Mouse (Mus musculus) forebrain, embryonic 15.5 days (tissue): ENCODE results near the gene Pidd1. TPM values are rescaled to one million over a fixed set of nuclear protein-coding genes. Genes with fewer than 3 reads are reported as not detected.

Experiments used
- ATAC-seq: fragments of 200-750 bp; cut with Nextera tagmentation; replicated peaks from 2 replicates; pipeline ENCODE4 v1.8.0; 2017; ENCODE audit warnings: mild to moderate bottlenecking, moderate TSS enrichment, moderate library complexity
- H3K27ac ChIP-seq: fragments of 300-500 bp; sonication (generic); replicated peaks from 2 replicates; pipeline ENCODE4 v1.5.1; 2015; ENCODE audit warnings: mild to moderate bottlenecking, inconsistent platforms
- H3K27me3 ChIP-seq: fragments of 300-500 bp; sonication (generic); 2 replicates; pipeline ENCODE4 v1.6.1; 2015; ENCODE audit warnings: inconsistent platforms
- H3K36me3 ChIP-seq: fragments of 300-500 bp; sonication (generic); 2 replicates; pipeline ENCODE4 v1.6.1; 2015; ENCODE audit warnings: mild to moderate bottlenecking, inconsistent platforms
- H3K4me1 ChIP-seq: fragments of 300-500 bp; sonication (generic); 2 replicates; pipeline ENCODE4 v1.6.1; 2015; ENCODE audit warnings: inconsistent platforms
- H3K4me2 ChIP-seq: fragments of 300-500 bp; sonication (generic); replicated peaks from 2 replicates; pipeline ENCODE4 v1.6.1; 2015; ENCODE audit warnings: mild to moderate bottlenecking, inconsistent platforms
- H3K4me3 ChIP-seq: fragments of 300-500 bp; sonication (generic); 2 replicates; pipeline ENCODE4 v1.5.1; 2015; ENCODE audit warnings: mild to moderate bottlenecking, inconsistent platforms
- H3K9ac ChIP-seq: fragments of 300-500 bp; sonication (generic); replicated peaks from 2 replicates; pipeline ENCODE4 v1.6.1; 2015; ENCODE audit warnings: mild to moderate bottlenecking, inconsistent platforms
- H3K9me3 ChIP-seq: fragments of 300-500 bp; sonication (generic); 2 replicates; pipeline ENCODE4 v1.6.1; 2016; ENCODE audit warnings: inconsistent platforms
- WGBS: fragments of 180-500 bp; shearing (Covaris S2); methylation state at CpG from one replicate; pipeline ENCODE4 v1.1.7; 2015; ENCODE audit warnings: mixed read lengths; 5-methylcytosine and 5-hydroxymethylcytosine counted together
- polyA plus RNA-seq: library from polyadenylated mRNA; unstranded; fragments of >200 nt; fragmentation: Nextera tagmentation; extraction: Ambion mirVana; gene quantifications from 2 replicates; pipeline ENCODE4 v1.2.1, GENCODE M21; 2015

Pidd1 gene
- polyA plus RNA-seq, 1 experiment from 2014 or later: 7.8 TPM

DNA sequence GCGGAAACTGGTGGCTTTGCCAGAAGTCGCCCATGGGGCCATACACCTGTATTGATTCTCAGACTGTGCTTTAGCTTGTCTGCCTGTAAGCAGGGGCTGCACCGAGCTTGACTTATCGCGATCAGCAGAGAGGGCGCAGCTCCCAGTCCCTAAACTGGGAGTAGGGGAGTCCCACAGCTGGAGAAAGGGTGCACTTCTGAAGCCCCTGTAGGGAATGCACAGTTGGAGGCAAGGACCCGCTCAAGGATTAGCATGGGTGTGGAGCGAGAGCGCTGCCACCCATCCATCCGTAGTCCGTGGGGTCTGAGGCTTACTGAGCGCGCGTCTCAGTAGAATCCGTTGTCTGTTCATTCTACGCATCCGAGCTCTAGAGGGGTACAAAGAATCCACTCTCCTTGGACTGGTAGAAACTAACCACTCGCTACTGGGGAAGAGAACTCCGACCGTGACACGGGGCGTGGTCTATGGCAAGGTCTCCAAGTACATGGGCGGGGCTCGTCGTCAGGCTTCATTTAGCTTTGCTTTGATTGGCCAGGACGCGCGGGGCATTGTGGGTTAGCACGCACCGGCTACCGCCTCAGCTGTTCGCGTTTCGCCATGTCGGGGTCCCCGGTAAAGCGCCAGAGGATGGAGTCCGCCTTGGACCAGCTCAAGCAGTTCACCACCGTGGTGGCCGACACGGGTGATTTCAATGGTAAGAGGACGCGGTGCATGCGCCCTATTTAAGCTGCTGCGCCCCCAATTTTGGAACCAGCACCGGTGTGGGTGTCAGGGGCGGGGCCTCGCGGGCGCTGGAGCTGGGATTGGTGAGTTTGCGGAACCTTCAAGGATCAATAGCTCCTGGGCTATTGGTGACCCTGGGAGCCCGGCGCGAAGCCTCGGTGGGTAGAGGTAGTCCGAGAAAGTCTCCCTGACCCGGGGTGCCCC is 51.9 kb downstream of the Pidd1 start, which contains the start of gene Taldo1:
Taldo1 (plus strand) TSS at position 575 of the 927 bp plus-strand sequence.
- Histone ChIP-seq H3K27ac (peak within 1 kb of the TSS; percentile 77), H3K4me2 (peak within 1 kb of the TSS; percentile 98), H3K4me3 (peak within 1 kb of the TSS; percentile 60), H3K4me1 (peaks cover 16% of the 10 kb centered on the region), H3K9me3 (no peaks in the 10 kb centered on the region), H3K27me3 (0 out of 2 replicates have a peak, but pooled peaks cover 3% of the 10 kb centered on the region), H3K9ac (peak within 1 kb of the TSS; percentile 83), H3K36me3 (peaks cover 11% of the 10 kb centered on the region)
- ATAC-seq: peak; percentile 92
- WGBS: under 1% methylated on average over 57 of the region's 57 CpGs

DNA sequence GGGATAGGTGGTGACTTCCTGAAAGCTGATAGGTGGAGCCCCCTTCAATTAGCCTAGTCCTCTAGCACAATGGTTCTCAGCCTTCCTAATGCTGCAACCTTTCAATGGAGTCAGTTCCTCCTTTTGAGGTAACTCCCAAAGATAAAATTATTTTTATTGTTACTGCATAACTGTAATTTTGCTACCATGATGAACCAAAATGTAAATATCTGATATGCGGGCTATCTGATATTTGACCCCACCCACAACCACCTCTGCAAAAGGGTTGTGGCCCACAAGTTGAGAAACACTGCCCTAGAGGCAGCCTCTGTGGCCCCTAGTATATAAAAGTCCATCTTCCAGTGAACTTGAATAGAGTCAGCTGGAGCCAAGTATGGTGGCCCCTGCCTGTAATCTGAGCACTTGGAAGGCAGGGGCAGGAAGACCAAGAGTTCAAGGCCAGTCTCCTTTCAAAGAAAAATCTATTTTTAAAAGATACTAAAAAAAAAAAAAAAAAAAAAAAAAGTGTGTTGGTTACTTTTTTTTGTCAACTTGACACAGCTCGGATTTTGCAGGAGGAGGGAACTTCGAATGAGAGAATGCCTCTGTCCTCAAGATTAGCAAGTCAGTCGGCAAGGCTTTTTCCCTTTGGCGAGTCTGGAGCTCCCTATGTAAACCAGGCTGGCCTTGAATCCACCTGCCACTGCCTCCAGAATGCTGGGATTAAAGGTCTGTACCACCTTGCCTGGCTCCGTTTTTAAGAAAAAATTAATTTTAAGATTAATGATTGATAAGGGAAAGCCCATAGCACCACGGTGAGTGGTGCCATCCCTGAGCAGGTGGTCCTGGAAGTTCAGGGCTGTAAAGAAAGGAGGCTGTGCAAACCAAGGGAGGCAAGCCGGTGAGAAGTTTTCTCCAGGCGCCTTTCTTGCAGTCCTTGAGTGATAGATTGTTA is 53.2 kb downstream of the Pidd1 start:
- no peak for ATAC-seq
- H3K9me3 ChIP-seq: no peaks in the 10 kb centered on the region
- no peak overlapping the region for H3K4me3 ChIP-seq
- 0 out of 2 replicates have a peak, but pooled peaks cover 3% of the 10 kb centered on the region for H3K27me3 ChIP-seq
- peaks cover 16% of the 10 kb centered on the region for H3K4me1 ChIP-seq
- 64% methylated on average over 9 of the region's 9 CpGs for WGBS
- H3K9ac ChIP-seq: no peak overlapping the region; the same call in 1 of the 2 replicates
- no peak overlapping the region for H3K27ac ChIP-seq
- no peaks in the 10 kb centered on the region for H3K36me3 ChIP-seq
- no peak overlapping the region for H3K4me2 ChIP-seq

DNA sequence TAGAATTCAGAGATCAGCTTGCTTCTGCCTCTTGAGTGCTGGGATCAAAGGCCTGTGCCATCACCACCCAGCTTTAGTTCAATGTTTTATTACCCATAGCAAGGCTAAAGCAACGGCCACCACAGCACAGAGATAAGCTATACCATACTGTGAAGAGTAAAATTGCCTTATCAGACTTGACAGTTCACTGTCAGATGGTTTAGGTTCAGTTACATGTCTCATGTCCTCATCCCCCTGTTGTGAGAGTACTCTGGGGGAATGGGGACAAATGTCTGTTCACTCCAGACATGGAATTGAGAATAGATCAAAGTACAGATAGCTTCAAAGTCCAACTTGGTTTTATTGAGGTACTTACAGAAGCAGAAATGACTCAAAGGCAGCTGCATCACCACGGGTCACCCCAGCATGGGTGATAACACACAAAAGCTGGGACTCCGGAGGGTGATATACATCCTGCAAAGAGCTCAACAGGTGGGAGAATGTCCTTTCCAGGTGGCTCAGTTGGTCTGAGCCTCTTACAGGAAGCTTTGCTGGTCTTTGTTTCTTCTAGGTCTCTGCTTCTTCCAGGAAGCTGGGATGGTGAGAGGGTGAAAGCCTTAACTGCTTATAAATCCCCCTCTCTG is 55.2 kb downstream of the Pidd1 start:
- H3K27me3 ChIP-seq: 0 out of 2 replicates have a peak, but pooled peaks cover 3% of the 10 kb centered on the region
- no peak for ATAC-seq
- H3K4me2 ChIP-seq: no peak overlapping the region
- 61% methylated on average over 3 of the region's 3 CpGs for WGBS
- no peaks in the 10 kb centered on the region for H3K9me3 ChIP-seq
- no peak overlapping the region for H3K4me3 ChIP-seq
- no peak overlapping the region for H3K9ac ChIP-seq
- peaks cover 13% of the 10 kb centered on the region for H3K4me1 ChIP-seq
- no peaks in the 10 kb centered on the region for H3K36me3 ChIP-seq
- H3K27ac ChIP-seq: no peak overlapping the region

Other genes with a start within 250 kb of the Pidd1 start
- 10.3 and 12.7 TPM in 2 replicates for gene Lrrc56, start 249.9 kb downstream of the Pidd1 start, polyA plus RNA-seq
- 0.75 and 1.4 TPM in 2 replicates for gene Lmntd2, start 229.9 kb downstream of the Pidd1 start, polyA plus RNA-seq
- 24.6 and 26.9 TPM in 2 replicates for gene Rassf7, start 228.2 kb downstream of the Pidd1 start, polyA plus RNA-seq
- gene Phrf1, start 215.2 kb downstream of the Pidd1 start, polyA plus RNA-seq: 80.2 and 81.8 TPM in 2 replicates
- 1.1 and 2.3 TPM in 2 replicates for gene Irf7, start 177.5 kb downstream of the Pidd1 start, polyA plus RNA-seq
- gene Cdhr5, start 167.2 kb downstream of the Pidd1 start, polyA plus RNA-seq: not detected in 2 replicates
- 1.4 TPM in 2 replicates for gene Sct, start 164.9 kb downstream of the Pidd1 start, polyA plus RNA-seq
- gene Drd4, start 152.0 kb downstream of the Pidd1 start, polyA plus RNA-seq: 0.64 and 0.78 TPM in 2 replicates
- gene Deaf1, start 116.3 kb downstream of the Pidd1 start, polyA plus RNA-seq: 140 and 142 TPM in 2 replicates
- gene Tmem80, start 116.3 kb downstream of the Pidd1 start, polyA plus RNA-seq: 64.1 and 64.3 TPM in 2 replicates
- 0.37 and 0.57 TPM in 2 replicates for gene Eps8l2, start 105.1 kb downstream of the Pidd1 start, polyA plus RNA-seq
- 375 and 378 TPM in 2 replicates for gene Taldo1, start 51.8 kb downstream of the Pidd1 start, polyA plus RNA-seq
- 62.2 and 64.2 TPM in 2 replicates for gene Gatd1, start 29.9 kb downstream of the Pidd1 start, polyA plus RNA-seq
- gene Cend1, start 14.5 kb downstream of the Pidd1 start, polyA plus RNA-seq: 47.0 and 50.4 TPM in 2 replicates
- 83.1 and 86.3 TPM in 2 replicates for gene Slc25a22, start 6.1 kb downstream of the Pidd1 start, polyA plus RNA-seq
- 820 and 834 TPM in 2 replicates for gene Rplp2, start 3.3 kb upstream of the Pidd1 start, polyA plus RNA-seq
- 21.5 and 22.0 TPM in 2 replicates for gene Pnpla2, start 11.2 kb upstream of the Pidd1 start, polyA plus RNA-seq
- gene Cracr2b, start 17.1 kb upstream of the Pidd1 start, polyA plus RNA-seq: 5.0 and 8.5 TPM in 2 replicates
- 15.9 and 18.6 TPM in 2 replicates for gene Cd151, start 23.4 kb upstream of the Pidd1 start, polyA plus RNA-seq
- gene Polr2l, start 31.1 kb upstream of the Pidd1 start, polyA plus RNA-seq: 68.3 and 73.2 TPM in 2 replicates
- 25.6 and 27.3 TPM in 2 replicates for gene Tspan4, start 31.2 kb upstream of the Pidd1 start, polyA plus RNA-seq
- gene Chid1, start 95.8 kb upstream of the Pidd1 start, polyA plus RNA-seq: 32.2 and 33.7 TPM in 2 replicates
- 106 and 110 TPM in 2 replicates for gene Ap2a2, start 118.1 kb upstream of the Pidd1 start, polyA plus RNA-seq
- 0.25 and 0.28 TPM in 2 replicates for gene Muc6, start 211.3 kb upstream of the Pidd1 start, polyA plus RNA-seq
- gene Muc2, start 246.3 kb upstream of the Pidd1 start, polyA plus RNA-seq: 0.06 and 0.15 TPM in 2 replicates